Comparison of ENCODE assay signal across 11 mouse cellular contexts in genomic region chr12:40286539-40286938, GRCm38 (mm10).
"Had no signal": no experiment of that assay in that cellular context is flagged by ENCODE, and none has a peak within 500 bp of the region (broad histone marks: within the 10 kb centered on the region; RNA-seq: fewer than 3 reads in every experiment).

No protein-coding gene starts in this region.

- H3K9me3 ChIP-seq: stomach, embryonic 15.5 days had no signal

- ATAC-seq: inflammation-experienced regulatory T-cells, adult 6 months; midbrain, embryonic 15.5 days had no signal

- H3K36me3 ChIP-seq: limb, embryonic 12.5 days; midbrain, embryonic 15.5 days; neural tube, embryonic 13.5 days; stomach, embryonic 15.5 days had no signal

- H3K9ac ChIP-seq: limb, embryonic 12.5 days; liver, embryonic 14.5 days; midbrain, embryonic 15.5 days; neural tube, embryonic 13.5 days; stomach, embryonic 15.5 days had no signal

- H3K4me3 ChIP-seq: limb, embryonic 12.5 days; midbrain, embryonic 15.5 days; neural tube, embryonic 13.5 days; stomach, embryonic 15.5 days had no signal

- H3K4me1 ChIP-seq: limb, embryonic 12.5 days; midbrain, embryonic 15.5 days; neural tube, embryonic 13.5 days; stomach, embryonic 15.5 days had no signal

- H3K27me3 ChIP-seq: limb, embryonic 12.5 days; midbrain, embryonic 15.5 days; neural tube, embryonic 13.5 days; stomach, embryonic 15.5 days had no signal

- H3K27ac ChIP-seq: limb, embryonic 12.5 days; liver, embryonic 14.5 days; midbrain, embryonic 15.5 days; neural tube, embryonic 13.5 days; stomach, embryonic 15.5 days had no signal

- DNase-seq: layer of hippocampus, postnatal 36 days; lung, adult 18-20 months; retina, postnatal 1 day; right cerebral cortex, postnatal 14 days; thymus, postnatal 36 days had no signal

- H3K4me2 ChIP-seq: limb, embryonic 12.5 days; midbrain, embryonic 15.5 days; neural tube, embryonic 13.5 days; stomach, embryonic 15.5 days had no signal
